Mouse (Mus musculus) liver, embryonic 11.5 days (tissue): Measurements from ENCODE around the gene Tchhl1. TPM values are rescaled to one million over a fixed set of nuclear protein-coding genes. Genes with fewer than 3 reads are reported as not detected.

Source experiments
- ATAC-seq: fragments of 200-750 bp; cut with Nextera tagmentation; replicated peaks from 2 replicates; pipeline ENCODE4 v1.8.0; 2017; ENCODE audit warnings: moderate number of reproducible peaks, mild to moderate bottlenecking, moderate TSS enrichment, moderate library complexity; ENCODE audit not compliant: low FRiP score
- DNase-seq: peaks from one replicate; pipeline ENCODE4 v3.0.0-alpha.2; 2017; ENCODE audit warnings: low spot score
- H3K27ac ChIP-seq: fragments of 300-500 bp; sonication (generic); 2 replicates; pipeline ENCODE4 v1.5.1; 2014; ENCODE audit warnings: mild to moderate bottlenecking, low read depth, low read length, control low read depth
- H3K27me3 ChIP-seq: fragments of 300-500 bp; sonication (generic); replicated peaks from 2 replicates; pipeline ENCODE4 v1.6.1; 2014; ENCODE audit warnings: low read length, mixed read lengths; ENCODE audit not compliant: control insufficient read depth, insufficient read depth
- H3K36me3 ChIP-seq: fragments of 300-500 bp; sonication (generic); 2 replicates; pipeline ENCODE4 v1.6.1; 2014; ENCODE audit warnings: mild to moderate bottlenecking, low read length, moderate library complexity, mixed read lengths; ENCODE audit not compliant: control insufficient read depth, insufficient read depth
- H3K4me1 ChIP-seq: fragments of 300-500 bp; sonication (generic); replicated peaks from 2 replicates; pipeline ENCODE4 v1.6.1; 2014; ENCODE audit warnings: low read length, mixed read lengths; ENCODE audit not compliant: control insufficient read depth, insufficient read depth
- H3K4me2 ChIP-seq: fragments of 300-500 bp; sonication (generic); 2 replicates; pipeline ENCODE4 v1.6.1; 2014; ENCODE audit warnings: mild to moderate bottlenecking, control low read depth, moderate library complexity
- H3K4me3 ChIP-seq: fragments of 300-500 bp; sonication (generic); 2 replicates; pipeline ENCODE4 v1.5.1; 2014; ENCODE audit warnings: low read depth, low read length, control low read depth
- H3K9ac ChIP-seq: fragments of 300-500 bp; sonication (generic); 2 replicates; pipeline ENCODE4 v1.6.1; 2014; ENCODE audit warnings: low read depth, low read length, control low read depth
- H3K9me3 ChIP-seq: fragments of 300-500 bp; sonication (generic); 2 replicates; pipeline ENCODE4 v1.6.1; 2016; ENCODE audit warnings: low read length, inconsistent platforms, mixed read lengths; ENCODE audit not compliant: control insufficient read depth
- WGBS: fragments of 180-500 bp; shearing (Covaris S2); extraction: QIAGEN DNeasy Blood & Tissue Kit; methylation state at CpG from one replicate; pipeline ENCODE4 v1.1.7; 2014; 5-methylcytosine and 5-hydroxymethylcytosine counted together
- polyA plus RNA-seq: library from polyadenylated mRNA; unstranded; fragments of >200 nt; fragmentation: Nextera tagmentation; extraction: Ambion mirVana; gene quantifications from 2 replicates; pipeline ENCODE4 v1.2.1, GENCODE M21; 2014

The Tchhl1 gene
- polyA plus RNA-seq, 1 experiment from 2014 or later = not detected

- Histone ChIP-seq H3K4me3 (no peak overlapping the region), H3K9ac (no peak overlapping the region), H3K4me1 (no peaks in the 10 kb centered on the region), H3K9me3 (no peaks in the 10 kb centered on the region), H3K4me2 (no peak overlapping the region), H3K36me3 (no peaks in the 10 kb centered on the region), H3K27me3 (no peaks in the 10 kb centered on the region), H3K27ac (no peak overlapping the region)
- WGBS = 65% methylated on average over 1 of the region's 1 CpGs
- ATAC-seq (no peak), DNase-seq (no peak)
These were observed 42.5 kb downstream of the Tchhl1 start for GRCm38 (mm10) chr3:93511036-93511435.

GRCm38 (mm10) chr3:93511801-93512200 is 43.2 kb downstream of the Tchhl1 start:
- no peak overlapping the region for H3K4me3 ChIP-seq
- no peak overlapping the region for H3K4me2 ChIP-seq
- H3K9me3 ChIP-seq = no peaks in the 10 kb centered on the region
- no peaks in the 10 kb centered on the region for H3K36me3 ChIP-seq
- DNase-seq (no peak), ATAC-seq (no peak)
- 82% methylated on average over 1 of the region's 1 CpGs for WGBS
- no peak overlapping the region for H3K9ac ChIP-seq
- H3K4me1 ChIP-seq = no peaks in the 10 kb centered on the region
- no peak overlapping the region for H3K27ac ChIP-seq
- H3K27me3 ChIP-seq = no peaks in the 10 kb centered on the region

GRCm38 (mm10) chr3:93512386-93513101 is 44.0 kb downstream of the Tchhl1 start:
- Histone ChIP-seq H3K9ac (no peak overlapping the region), H3K36me3 (no peaks in the 10 kb centered on the region), H3K9me3 (no peaks in the 10 kb centered on the region), H3K27ac (no peak overlapping the region), H3K4me3 (no peak overlapping the region), H3K27me3 (no peaks in the 10 kb centered on the region), H3K4me1 (no peaks in the 10 kb centered on the region), H3K4me2 (no peak overlapping the region)
- WGBS = 83% methylated on average over 7 of the region's 7 CpGs
- DNase-seq (no peak), ATAC-seq (no peak)

DNA sequence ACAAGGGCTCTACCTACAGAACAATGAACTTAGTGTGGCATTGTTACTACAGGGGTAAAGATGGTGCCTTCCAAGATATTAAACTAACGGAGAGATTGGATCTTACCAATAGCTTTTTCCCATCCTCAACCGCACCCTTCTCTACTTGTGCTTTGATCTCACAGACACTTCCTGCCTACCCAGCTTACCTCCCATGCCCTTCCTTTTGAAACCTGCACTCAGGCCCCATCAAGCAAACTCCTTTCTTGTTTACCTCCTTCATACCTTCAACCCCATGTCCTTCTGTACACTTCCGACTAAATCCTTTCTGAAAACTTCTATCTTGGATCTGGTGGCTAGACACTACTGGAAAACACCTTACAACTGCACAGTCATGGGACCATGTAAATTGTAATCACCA is 46.1 kb downstream of the Tchhl1 start:
- Histone ChIP-seq H3K9ac (no peak overlapping the region), H3K4me2 (no peak overlapping the region), H3K27ac (no peak overlapping the region), H3K27me3 (no peaks in the 10 kb centered on the region), H3K4me3 (no peak overlapping the region), H3K36me3 (no peaks in the 10 kb centered on the region), H3K9me3 (no peaks in the 10 kb centered on the region), H3K4me1 (no peaks in the 10 kb centered on the region)
- 84% methylated on average over 3 of the region's 3 CpGs for WGBS
- no peak for ATAC-seq
- DNase-seq = no peak

DNA sequence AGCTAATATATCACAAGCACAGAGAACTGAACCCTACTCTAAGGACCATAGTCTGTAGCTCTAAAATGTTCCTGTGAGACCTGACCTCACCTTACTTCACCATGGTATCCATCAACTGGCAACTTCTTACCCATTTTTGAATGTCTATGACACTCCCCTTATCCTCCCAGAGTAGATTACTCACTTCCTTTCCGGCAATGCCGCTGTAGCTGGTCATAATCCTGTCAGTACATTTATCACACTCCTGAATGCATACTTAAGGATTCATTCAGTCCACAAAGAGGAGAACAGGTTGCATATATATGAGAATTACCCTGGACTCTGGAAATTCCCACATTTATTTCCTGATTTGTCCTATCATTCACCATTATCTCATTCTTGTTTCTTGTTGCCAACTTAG is 48.8 kb downstream of the Tchhl1 start:
- Histone ChIP-seq H3K4me1 (no peaks in the 10 kb centered on the region), H3K9me3 (no peaks in the 10 kb centered on the region), H3K4me2 (no peak overlapping the region), H3K27me3 (no peaks in the 10 kb centered on the region), H3K9ac (no peak overlapping the region), H3K27ac (no peak overlapping the region), H3K4me3 (no peak overlapping the region), H3K36me3 (no peaks in the 10 kb centered on the region)
- 62% methylated on average over 2 of the region's 2 CpGs for WGBS
- ATAC-seq = no peak
- no peak for DNase-seq

- Histone ChIP-seq H3K27me3 (no peaks in the 10 kb centered on the region), H3K9me3 (no peaks in the 10 kb centered on the region), H3K36me3 (no peaks in the 10 kb centered on the region), H3K4me2 (peak overlapping the region; percentile 66), H3K9ac (no peak overlapping the region), H3K4me1 (no peaks in the 10 kb centered on the region), H3K4me3 (peak overlapping the region; percentile 53), H3K27ac (no peak overlapping the region)
- ATAC-seq (no peak; the same call in 1 of the 2 replicates), DNase-seq (no peak)
- 53% methylated on average over 5 of the region's 5 CpGs for WGBS
These were observed 51.3 kb downstream of the Tchhl1 start for GRCm38 (mm10) chr3:93519856-93520329.

GRCm38 (mm10) chr3:93520330-93521193 is 52.0 kb downstream of the Tchhl1 start, which contains the start of gene S100a11:
Gene S100a11 (plus strand): TSS chr3:93520488.
- Histone ChIP-seq H3K36me3 (no peaks in the 10 kb centered on the region), H3K27ac (no peak within 1 kb of the TSS; the same call in 1 of the 2 replicates), H3K4me2 (peak within 1 kb of the TSS; percentile 66), H3K9ac (peak within 1 kb of the TSS; percentile 57), H3K4me3 (peak within 1 kb of the TSS; percentile 53), H3K9me3 (no peaks in the 10 kb centered on the region), H3K4me1 (no peaks in the 10 kb centered on the region), H3K27me3 (no peaks in the 10 kb centered on the region)
- WGBS = under 1% methylated on average over 38 of the region's 38 CpGs
- DNase-seq = peak; percentile 66
- ATAC-seq = peak; percentile 92
